Mouse (Mus musculus) cerebral cortex, adult 2 months (tissue): ENCODE data around the gene Pxn.

Source experiments
- WGBS: fragments of 180-500 bp; shearing (Covaris S2); methylation state at CpG from one replicate; pipeline ENCODE4 v1.1.7; 2018; 5-methylcytosine and 5-hydroxymethylcytosine counted together

Pxn gene

DNA sequence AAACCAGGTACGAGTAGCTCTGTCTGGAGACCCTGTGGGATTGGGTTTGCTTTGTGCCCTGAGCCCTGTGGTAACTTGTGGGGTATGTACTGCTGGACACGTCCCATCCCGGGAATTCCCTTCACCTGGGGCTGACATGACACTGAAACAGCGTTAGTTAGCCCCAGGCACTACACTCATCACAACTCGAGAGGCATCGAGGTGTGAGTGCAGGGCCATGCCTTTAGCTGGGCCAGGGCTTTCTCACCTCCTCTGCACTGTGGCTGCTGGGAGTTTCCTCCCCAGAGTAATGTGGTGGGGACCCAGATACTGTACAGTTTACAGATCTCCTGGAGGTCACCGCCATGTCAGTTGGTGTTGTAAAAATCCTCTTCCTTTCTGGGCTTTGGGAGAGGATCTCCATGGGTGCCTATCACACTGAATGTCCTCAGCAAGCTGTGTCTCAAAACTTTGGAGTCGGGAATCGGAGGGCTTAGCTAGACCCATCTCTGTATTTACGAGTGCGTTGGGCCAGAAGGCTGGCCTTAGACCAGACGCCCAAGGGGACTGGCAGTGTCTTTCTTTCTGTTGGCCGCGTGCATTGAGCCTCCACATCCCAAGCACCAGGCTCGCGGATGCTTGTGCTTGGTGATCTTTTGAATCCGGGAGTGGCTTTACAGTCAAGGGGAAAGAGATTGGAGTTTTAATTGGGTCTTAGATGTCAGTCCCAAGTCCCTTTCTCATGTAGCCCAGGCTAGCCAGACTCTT lies 20.2 kb downstream of the Pxn start:
- 88% methylated on average over 17 of the region's 17 CpGs for whole genome bisulfite sequencing

DNA sequence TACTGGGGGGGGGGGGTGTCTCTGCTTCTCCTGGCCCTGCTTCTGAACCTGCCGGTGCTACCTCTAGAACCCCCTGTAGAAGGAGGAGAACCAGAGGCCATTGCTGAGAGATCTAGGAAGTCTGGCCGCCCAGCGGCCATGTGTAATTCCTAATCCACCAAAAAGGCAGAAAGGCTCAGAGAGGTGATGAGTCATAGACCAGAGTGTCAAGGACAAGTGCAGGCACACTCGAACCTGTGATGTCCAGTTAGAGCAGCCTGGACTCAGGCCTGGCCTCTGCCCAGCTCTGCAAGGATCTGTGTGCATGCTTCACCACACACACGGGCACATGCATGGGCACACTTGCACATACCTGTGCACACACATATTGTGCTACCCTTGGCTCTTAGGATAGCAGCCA lies 21.7 kb downstream of the Pxn start:
- WGBS = 90% methylated on average over 5 of the region's 5 CpGs

DNA sequence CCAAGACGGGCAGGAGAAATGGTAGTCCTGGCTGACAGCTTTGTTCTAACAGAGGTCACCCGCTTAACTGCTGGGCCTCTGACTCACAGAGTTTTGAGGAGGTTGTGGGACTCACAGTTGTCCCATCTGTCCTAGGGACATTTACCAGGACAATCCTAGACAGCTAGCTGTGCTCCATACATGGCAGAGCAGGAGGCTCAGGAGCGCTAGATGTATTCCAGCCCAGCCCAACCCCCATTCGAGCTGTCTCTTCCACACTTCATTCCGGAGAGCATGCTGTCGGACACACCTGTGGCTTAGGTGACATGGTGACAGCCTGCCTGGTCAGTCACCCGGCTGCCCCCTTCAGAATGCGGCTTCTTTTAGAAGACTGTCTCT lies 22.9 kb downstream of the Pxn start:
- 69% methylated on average over 8 of the region's 8 CpGs for WGBS

DNA sequence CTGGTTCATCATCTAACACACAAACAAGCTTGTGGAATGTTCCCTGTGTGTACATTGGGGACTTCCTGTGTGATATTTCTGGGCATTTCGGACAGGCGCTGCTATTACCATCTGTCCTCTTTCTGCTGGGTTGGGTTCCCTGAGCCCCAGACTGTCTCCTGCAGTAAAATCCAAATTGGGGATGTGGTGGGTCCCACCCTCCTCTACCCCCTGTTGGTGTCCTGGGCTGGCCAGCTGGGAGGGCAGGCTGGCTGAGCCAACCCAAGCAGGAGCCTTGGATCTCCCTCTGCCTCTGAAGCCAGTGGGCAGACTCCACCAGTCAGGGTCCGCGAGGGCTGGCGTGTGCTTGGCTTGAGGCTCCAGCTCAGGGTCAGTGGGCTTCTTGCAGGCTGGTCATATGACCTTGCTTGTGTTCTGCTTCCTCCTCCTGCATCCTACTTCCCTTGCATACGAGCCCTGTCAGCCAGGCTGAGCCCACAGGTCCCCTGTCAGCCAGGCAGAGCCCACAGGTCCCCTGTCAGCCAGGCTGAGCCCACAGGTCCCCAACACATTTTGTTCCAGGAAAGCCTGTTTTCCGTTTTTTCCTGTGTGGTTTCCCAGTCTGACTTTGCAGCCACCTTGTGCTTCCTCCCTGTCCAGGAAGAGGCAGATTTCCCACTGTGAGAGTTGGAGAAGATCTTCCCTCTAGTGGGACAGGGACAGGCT lies 23.4 kb downstream of the Pxn start:
- 52% methylated on average over 7 of the region's 7 CpGs for WGBS

DNA sequence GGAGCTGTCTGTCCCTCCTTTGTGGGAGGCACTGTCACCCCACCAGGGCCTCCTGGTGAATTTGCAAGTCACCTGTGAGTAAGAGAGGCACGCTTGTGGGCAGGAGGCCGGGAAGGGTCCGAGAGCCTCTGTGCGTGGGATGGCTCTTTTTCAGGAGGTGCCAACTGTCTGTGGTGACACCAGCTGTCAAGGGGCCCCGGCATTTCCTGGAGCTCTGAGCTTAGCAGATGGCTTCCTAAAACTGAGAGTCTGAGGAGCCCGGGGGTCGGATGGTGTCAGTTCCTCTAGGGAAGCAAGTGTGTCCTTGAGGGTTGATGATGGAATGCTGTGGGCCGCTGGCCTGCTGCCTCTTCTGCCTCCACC lies 24.0 kb downstream of the Pxn start:
- 36% methylated on average over 8 of the region's 8 CpGs for WGBS

DNA sequence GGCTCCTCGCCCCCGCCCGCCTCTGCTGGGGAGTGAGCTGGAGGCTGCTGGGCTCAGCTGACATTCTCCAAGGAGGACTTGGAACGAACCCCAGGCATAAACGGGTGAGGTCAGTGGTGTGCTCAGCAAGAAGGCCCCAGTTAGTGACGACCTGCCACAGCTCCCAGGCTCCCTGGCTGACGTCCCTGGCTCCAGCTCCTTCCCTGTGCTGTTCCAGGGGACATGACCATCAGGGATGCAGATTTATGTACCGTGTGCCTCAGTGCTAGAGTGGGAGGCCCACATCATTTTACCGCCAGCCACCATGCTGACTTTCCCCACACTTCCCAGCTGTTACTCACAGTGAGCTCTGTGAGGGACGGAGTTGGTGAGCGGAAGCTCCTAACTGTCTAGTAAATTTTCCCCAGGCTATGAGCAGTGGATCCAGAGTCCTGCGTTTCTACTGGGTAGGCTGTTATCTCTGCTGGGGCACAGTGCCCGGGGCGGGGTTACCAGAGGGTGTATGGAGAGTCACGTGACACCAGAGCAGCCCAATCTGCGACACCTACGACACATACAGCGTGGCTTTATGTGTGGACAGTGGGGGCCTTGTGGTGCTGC lies 25.3 kb downstream of the Pxn start:
- whole genome bisulfite sequencing = 30% methylated on average over 18 of the region's 18 CpGs

DNA sequence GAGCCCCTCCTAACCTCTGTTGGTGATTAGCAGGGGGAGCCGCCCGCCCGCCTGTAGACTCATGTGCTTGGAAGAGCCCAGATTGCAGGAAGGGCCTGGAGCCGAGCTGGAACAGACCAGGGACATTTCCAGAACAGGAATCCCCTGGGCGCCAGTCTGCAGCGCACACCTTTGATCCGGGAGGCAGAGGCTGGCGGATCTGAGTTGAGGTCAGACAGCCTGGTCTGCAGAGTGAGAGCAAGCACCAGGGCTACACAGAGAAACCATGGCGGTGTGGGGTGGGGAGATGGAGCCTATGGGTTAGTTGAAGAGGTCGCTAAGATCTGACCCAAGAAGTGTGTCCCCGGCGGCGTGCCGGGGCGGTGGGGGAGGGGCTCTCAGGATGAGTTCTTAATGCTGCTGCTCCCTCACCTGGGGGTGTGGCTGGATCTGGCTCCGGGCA lies 27.8 kb downstream of the Pxn start:
- 59% methylated on average over 16 of the region's 16 CpGs for whole genome bisulfite sequencing

DNA sequence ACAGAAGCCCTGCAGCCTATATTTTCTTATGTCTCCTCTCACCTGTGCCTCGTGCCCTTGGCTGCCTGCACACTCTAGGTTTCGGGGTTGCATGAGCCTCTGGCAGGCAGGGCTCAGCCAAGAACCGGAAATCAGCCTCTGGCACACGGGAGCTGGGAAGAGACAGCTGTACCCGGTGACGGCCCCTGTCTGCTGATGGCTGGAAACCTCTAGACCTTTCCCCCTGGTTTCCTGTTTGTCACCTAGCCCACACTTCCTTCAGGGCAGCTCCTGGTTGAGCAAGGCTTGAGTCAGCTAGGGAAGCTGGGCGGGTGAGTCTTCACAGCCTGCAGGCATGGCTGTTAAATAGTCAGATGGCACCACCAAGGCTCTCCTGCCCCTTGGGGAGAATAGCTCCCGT lies 28.4 kb downstream of the Pxn start:
- 63% methylated on average over 8 of the region's 8 CpGs for WGBS

DNA sequence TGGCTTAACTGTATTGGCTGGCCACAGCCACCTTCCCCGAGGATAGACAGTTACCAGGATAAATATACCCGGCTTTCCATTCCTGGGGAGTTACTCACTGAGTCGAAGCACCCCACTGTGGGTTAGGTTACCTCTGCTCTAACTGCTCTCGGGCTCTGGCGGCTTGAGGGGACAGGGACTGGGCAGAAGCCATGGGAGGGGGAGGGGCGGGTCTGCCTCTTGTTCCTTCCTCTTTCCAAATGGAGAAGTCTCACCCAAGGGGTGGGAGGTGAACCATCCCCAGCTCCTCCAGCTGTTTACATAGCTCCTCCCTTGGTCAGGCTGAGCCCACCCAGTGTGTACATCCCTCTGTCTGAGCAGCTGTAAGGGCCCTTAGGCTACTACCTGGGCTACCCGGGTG lies 29.2 kb downstream of the Pxn start:
- 49% methylated on average over 7 of the region's 7 CpGs for WGBS

DNA sequence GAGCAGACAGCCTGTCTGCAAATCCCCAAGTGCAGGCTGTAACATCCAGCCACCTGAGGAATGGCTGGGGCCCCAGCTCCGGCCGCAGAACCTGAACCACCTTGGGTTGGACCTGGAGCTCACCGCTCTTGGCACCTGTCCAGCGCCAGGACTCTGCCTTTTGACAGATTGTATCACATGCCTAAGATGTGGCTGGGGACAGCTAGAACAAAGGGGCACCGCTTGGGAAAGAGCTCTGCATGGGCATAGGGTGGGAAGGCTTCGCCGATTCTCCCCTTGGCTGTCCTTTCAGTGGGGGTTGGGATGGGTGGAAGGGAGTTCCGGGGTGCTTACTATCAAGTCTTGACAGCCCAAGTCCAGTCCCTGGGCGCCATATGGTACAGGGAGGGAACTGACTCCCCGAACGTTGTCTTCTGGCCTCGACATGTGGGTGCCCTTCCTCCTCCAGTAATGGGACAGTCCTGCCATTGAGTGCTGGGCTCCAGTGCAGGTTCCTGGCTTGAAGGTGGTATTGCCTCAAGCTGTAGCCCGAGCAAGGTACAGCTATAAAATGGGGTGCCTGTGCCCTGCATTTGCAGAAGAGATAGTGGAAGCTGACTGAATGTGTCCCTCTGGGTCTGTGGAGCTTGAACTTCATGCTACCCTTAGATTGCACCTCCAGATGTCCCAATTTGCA lies 31.7 kb downstream of the Pxn start:
- WGBS = 51% methylated on average over 13 of the region's 13 CpGs

DNA sequence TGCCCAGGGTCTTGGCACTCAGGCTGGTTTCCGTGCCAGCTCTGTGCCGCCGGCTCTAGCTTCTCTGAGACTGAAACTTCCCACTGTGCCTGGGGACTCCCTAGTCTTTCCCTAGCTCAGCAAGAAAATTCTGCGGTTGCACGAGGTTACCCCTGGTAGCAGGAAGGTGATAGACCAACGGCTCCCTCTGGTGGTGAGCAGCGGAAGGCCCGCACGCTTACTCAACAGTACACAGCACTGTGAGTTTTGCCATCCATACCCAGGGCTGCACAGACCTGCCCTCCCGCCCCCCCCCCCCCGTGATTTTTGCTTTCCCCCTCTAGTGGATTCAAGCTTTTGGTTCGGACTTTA lies 32.2 kb downstream of the Pxn start:
- WGBS = under 1% methylated on average over 12 of the region's 12 CpGs

DNA sequence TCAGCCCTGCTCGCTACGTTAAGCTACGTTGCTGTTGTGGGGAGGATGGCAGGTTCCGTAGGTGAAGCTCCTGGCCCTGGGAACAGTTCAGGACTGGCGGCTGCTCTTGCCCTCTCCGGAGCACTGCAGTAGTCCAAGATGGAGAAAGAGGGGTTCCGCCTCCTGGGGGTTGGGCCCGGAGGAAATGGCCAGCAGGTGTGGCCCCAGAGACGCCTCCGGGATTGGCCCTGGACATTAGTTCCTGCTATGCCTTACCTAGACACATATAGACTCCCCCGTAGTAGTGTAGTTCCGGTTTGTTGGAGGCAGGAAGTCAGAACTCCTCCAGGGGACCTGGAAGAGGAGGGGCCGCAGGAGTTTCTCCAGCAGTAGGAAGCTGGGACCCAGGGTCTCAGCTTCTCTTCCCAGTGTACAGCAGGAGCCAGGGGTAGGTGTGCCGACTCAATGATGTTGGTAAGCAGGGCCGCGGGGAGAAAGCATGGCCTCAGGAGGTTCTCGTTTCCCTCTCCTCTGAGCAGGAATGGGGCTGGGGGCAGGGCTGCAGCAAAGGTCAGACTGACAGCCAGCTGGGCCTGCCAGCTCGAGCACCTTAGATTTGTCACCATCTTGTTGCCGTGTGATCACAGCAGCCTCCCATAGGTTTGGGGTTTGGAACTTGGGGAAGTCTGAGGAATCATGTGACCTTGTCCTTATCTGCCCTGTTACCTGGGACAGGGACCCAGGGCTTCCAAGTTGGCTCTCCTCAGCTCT lies 36.3 kb downstream of the Pxn start:
- WGBS = 72% methylated on average over 19 of the region's 19 CpGs

DNA sequence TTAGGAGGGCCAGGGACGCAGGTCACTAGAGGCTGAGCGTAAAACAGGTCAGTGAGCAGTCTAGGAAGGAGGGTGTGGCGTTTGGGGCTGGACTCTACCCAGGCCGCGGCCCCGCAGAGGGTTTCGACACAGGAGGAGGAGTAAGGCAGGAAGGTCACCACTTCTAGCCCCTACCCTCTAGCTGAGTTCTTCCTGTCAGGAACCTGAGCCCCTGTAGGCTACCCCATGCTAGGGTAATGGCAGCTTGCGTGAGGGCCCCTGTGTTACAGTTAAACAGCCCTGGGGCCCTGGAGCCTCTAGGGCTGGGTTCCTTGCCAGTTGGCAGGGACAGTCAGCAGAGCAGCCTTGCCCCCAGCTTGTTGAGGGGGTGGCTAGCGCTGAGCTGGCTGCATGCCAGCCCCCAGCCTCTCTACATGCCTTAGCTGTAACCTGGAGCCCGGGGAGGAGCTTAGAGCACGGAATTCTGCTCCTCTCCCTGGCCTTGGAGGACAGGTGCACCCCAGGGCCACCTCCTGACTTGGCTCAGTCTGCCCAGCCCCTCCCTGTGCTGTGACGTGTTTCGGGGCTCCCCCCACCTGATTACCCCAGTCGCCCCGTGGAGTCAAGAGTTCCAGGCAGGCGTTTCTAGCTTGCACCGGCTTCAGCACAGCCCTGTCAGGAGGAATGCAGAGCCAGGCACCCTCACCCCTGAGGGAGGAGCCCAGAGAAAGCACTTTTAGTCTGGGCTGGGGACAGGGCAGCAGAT lies 37.2 kb downstream of the Pxn start:
- 37% methylated on average over 17 of the region's 17 CpGs for whole genome bisulfite sequencing

DNA sequence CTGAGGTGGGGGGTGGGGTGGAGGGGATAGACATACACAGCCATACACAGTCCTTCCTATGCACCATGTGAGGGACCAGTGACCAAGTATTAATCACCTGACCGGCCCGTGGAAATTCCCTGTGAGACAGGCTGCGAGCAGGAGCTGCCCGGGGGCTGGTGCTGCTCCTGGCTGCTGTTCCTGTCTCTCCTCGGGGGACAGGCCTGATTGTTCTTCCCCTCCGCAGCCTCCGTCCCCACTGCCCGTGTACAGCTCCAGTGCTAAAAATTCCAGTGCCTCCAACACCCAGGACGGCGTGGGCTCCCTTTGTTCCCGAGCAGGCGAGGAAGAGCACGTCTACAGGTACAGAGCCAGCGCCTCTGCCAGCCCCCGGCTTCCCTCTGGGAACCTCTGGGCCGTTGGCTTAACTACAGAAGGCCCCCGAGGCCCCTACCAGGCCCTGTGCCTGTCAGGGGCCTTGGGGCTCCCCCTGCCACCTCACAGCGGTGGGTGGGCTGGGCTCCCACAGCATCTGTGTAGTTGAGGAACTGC lies 38.2 kb downstream of the Pxn start:
- 76% methylated on average over 18 of the region's 18 CpGs for WGBS

DNA sequence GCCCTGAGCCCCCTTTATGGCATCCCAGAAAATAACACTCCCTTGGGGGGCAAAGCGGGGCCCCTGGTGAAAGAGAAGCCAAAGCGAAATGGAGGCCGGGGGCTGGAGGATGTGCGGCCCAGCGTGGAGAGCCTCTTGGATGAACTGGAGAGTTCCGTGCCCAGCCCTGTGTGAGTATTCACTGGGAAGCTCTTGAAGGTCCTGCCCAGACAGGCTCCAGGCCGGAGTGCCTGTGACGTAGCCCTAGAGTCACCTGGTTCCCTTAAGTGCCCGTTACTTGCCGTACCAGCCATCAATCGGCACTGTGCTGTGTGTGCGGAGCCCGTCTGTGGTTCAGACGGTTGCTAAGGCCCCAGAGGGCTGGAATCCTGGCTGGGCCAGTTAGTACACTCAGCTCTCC lies 39.2 kb downstream of the Pxn start:
- WGBS = 97% methylated on average over 14 of the region's 14 CpGs

DNA sequence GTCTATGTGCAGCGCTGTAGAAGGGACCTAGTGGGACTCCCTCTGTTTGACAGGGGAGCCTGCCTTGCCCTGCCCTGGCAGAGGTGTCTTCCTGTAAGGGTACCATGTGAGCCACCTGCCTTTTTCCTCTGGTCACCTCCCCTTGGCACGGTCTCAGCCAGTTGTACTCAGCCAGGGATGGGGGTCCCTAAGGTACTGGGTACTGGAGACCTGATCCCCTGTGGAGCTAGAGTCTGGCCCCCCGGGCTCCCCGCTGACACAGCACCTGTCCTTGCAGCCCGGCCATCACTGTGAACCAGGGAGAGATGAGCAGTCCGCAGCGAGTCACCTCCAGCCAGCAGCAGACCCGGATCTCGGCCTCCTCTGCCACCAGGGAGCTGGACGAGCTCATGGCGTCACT lies 40.1 kb downstream of the Pxn start:
- WGBS = 88% methylated on average over 11 of the region's 11 CpGs

DNA sequence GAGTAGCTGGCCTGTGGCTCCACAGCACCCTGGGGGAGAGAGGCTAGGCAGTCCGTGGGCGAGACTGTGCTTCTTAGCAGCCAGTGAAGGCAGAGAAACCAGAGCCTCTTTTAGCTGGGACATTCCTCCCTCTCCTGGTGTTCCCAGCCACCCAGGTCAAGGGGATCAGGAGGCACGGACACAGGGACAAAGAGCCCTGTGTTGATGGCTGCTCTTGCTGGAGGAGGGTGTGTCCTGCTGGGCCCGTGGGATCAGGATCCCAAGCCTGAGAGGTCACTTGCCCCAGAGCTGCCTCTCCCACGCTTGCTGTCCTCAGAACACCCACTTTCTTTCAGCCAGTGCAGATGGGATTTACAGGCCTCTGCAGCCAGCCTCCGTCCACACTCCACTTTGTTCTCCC lies 40.5 kb downstream of the Pxn start:
- WGBS = 62% methylated on average over 6 of the region's 6 CpGs

DNA sequence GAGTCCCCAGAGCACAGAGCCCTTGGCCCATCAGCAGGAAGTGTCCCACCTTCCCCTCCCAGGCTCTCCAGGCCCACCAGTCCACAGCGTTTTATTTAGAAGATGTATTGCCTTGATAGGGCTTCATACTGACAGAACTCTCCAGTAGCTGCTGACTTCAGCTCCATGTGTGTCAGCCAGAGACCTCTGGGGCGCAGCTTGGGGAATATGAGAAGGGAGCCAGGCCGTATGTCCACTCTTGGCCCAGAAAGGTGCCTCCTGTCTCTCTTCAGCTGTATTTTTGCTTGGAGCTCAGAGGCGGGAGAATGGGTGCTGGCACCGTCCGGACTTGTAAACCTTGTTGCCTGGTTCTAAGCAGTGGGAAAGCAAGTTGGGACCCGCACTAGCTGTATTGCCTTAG lies 40.9 kb downstream of the Pxn start:
- 96% methylated on average over 7 of the region's 7 CpGs for WGBS

DNA sequence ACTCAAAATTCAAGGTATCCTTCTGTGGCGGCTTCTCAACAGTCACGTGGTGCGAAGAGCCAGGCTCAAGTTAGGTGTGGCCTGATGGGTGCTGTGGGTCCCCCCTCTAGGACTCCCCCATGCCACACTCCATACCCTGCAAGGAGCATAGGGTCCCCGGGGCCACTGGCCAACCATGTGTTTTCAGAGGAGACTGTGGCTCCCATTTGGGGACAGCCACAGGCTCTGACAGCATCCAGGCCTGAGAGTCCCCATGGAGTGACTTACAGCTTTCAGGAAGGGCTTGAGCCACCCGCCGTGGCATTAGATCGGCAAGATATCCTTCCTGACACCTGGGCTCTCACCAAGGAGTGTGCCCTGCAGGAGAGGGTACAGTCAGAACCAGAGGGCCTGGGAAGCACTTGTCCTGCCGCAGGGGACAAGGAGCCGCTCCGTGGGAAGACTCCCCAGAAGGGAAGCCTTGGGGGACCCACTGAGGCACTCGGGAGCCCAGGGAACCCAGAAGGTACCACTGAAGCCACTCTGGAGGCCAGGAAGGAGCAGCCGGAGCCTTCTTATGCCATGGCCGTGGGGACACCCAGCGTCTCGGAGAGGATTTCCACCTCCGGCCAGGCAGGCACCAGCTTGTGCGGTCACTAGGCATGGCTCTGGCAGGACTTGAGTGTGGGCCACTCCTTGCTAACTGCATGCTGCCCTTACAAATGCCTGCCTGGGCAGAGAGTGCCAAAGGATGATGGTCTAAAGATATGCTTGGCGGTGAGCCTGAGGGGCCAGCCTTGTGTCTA lies 42.2 kb downstream of the Pxn start:
- 95% methylated on average over 18 of the region's 18 CpGs for WGBS

DNA sequence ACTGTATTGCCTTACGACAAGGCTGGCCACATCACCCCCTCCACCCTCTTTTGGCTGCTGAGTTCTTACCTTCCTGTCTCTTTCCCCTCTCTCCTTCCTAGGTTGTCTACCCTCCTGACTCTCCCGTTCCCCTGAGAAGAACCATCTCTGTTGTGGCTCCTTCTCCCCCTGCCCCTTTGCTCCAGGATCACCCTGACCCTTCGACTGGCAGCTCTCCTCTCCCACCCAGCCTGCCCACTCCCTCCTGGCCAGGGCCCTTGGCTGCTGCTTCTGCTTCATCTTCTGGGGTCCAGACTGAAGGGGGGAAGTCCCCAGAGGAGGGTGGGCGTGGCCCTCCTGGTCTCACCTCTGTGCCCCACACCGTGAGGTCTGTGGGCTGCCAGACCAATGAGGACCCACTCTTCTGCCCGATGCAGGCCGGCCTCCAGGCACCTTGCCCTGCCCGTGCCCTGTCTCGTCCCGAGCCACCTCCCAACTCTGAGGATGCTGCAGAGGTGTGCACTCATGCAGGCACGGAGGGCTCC lies 44.1 kb downstream of the Pxn start:
- 89% methylated on average over 11 of the region's 11 CpGs for WGBS
